Mouse (Mus musculus) MEL (cell line): ENCODE data around the gene Ppp1r10. TPM values are rescaled to one million over a fixed set of nuclear protein-coding genes. Genes with fewer than 3 reads are reported as not detected.

Experiments used
- DNase-seq: peaks from one replicate; pipeline ENCODE4 v3.0.0; 2011; ENCODE audit warnings: low read depth, low spot score
- H3K27ac ChIP-seq: 2 replicates; pipeline ENCODE4 v1.5.1; 2012; ENCODE audit warnings: low read depth, mild to moderate bottlenecking, control low read depth, low read length, moderate library complexity; ENCODE audit not compliant: control insufficient read depth
- H3K27me3 ChIP-seq, 2 experiments: fragments of 150-350 bp in 1 of 2; sonication (generic) in 1 of 2; 2 replicates each; pipeline ENCODE4 v1.6.1; 2012; ENCODE audit warnings: low read length in 2 of 2, mild to moderate bottlenecking in 2 of 2, improper control_type of control experiment in 1 of 2, moderate library complexity in 1 of 2; ENCODE audit not compliant: insufficient read depth in 2 of 2, control insufficient read depth in 1 of 2
- H3K36me3 ChIP-seq, 2 experiments: 2 replicates each; pipeline ENCODE4 v1.6.1; 2012 to 2014; ENCODE audit warnings: low read length in 2 of 2, improper control_type of control experiment in 1 of 2, inconsistent platforms in 1 of 2, mild to moderate bottlenecking in 1 of 2; ENCODE audit not compliant: insufficient read depth in 2 of 2, control insufficient read depth in 1 of 2
- H3K4me1 ChIP-seq, 2 experiments: fragments of 150-350 bp in 1 of 2; sonication (generic) in 1 of 2; 2 replicates each; pipeline ENCODE4 v1.6.1; 2012; ENCODE audit warnings: low read length in 2 of 2, improper control_type of control experiment in 1 of 2, mild to moderate bottlenecking in 1 of 2; ENCODE audit not compliant: insufficient read depth in 2 of 2, control insufficient read depth in 1 of 2
- H3K4me3 ChIP-seq, 2 experiments: fragments of 150-350 bp in 1 of 2; sonication (generic) in 1 of 2; 2 replicates each; pipeline ENCODE4 v1.5.1; 2012; ENCODE audit warnings: low read depth in 2 of 2, low read length in 2 of 2, mild to moderate bottlenecking in 2 of 2, moderate library complexity in 2 of 2, control low read depth in 1 of 2, improper control_type of control experiment in 1 of 2; ENCODE audit not compliant: control insufficient read depth in 1 of 2, insufficient read depth in 1 of 2
- H3K79me2 ChIP-seq: 2 replicates; pipeline ENCODE4 v1.6.1; 2012; ENCODE audit warnings: mild to moderate bottlenecking, low read length, moderate library complexity; ENCODE audit not compliant: control insufficient read depth, poor library complexity, insufficient read depth
- H3K9ac ChIP-seq: 2 replicates; pipeline ENCODE4 v1.6.1; 2012; ENCODE audit warnings: low read depth, mild to moderate bottlenecking, control low read depth, low read length, moderate library complexity; ENCODE audit not compliant: control insufficient read depth, poor library complexity, severe bottlenecking
- H3K9me3 ChIP-seq: fragments of 150-350 bp; sonication (generic); replicated peaks from 2 replicates; pipeline ENCODE4 v1.6.1; 2012; ENCODE audit warnings: mild to moderate bottlenecking, low read length, improper control_type of control experiment, moderate library complexity; ENCODE audit not compliant: insufficient read depth
- CTCF ChIP-seq, 3 experiments: IDR thresholded peaks in 2 of 3; conservative IDR thresholded peaks in 1 of 3; 2 replicates each; pipeline ENCODE4 v1.5.1; 2011 to 2012; ENCODE audit warnings: low read length in 3 of 3, low read depth in 2 of 3, mild to moderate bottlenecking in 2 of 3, improper control_type of control experiment in 1 of 3, inconsistent platforms in 1 of 3, mixed read lengths in 1 of 3, moderate library complexity in 1 of 3; ENCODE audit not compliant: control insufficient read depth in 1 of 3, insufficient read depth in 1 of 3, poor library complexity in 1 of 3, severe bottlenecking in 1 of 3
- ELF1 ChIP-seq: IDR thresholded peaks from 2 replicates; pipeline ENCODE4 v1.6.1; 2014; ENCODE audit warnings: low read depth, mild to moderate bottlenecking, inconsistent platforms, low read length, improper control_type of control experiment, moderate library complexity
- EP300 ChIP-seq, 2 experiments: IDR thresholded peaks; 2 replicates each; pipeline ENCODE4 v1.6.1; 2011; ENCODE audit warnings: improper control_type of control experiment in 2 of 2, low read length in 2 of 2, low read depth in 1 of 2, mild to moderate bottlenecking in 1 of 2
- ETS1 ChIP-seq: IDR thresholded peaks from 2 replicates; pipeline ENCODE4 v1.6.1; 2012; ENCODE audit warnings: low read depth, mild to moderate bottlenecking, inconsistent platforms, low read length, improper control_type of control experiment, moderate library complexity
- GATA1 ChIP-seq: IDR thresholded peaks from 2 replicates; pipeline ENCODE4 v1.6.1; 2011; ENCODE audit warnings: low read depth, low read length, improper control_type of control experiment
- MAZ ChIP-seq: IDR thresholded peaks from 2 replicates; pipeline ENCODE4 v1.6.1; 2012; ENCODE audit warnings: low read depth, mild to moderate bottlenecking, inconsistent platforms, low read length, improper control_type of control experiment
- NELFE ChIP-seq: IDR thresholded peaks from 2 replicates; pipeline ENCODE4 v1.6.1; 2011; ENCODE audit warnings: low read depth, low read length, improper control_type of control experiment
- POLR2A ChIP-seq, 2 experiments: IDR thresholded peaks; 2 replicates each; pipeline ENCODE4 v1.6.1; 2011 to 2012; ENCODE audit warnings: low read length in 2 of 2, mild to moderate bottlenecking in 2 of 2, control low read depth in 1 of 2, improper control_type of control experiment in 1 of 2, low read depth in 1 of 2, moderate library complexity in 1 of 2; ENCODE audit not compliant: control insufficient read depth in 1 of 2, insufficient read depth in 1 of 2, poor library complexity in 1 of 2
- RAD21 ChIP-seq: IDR thresholded peaks from 2 replicates; pipeline ENCODE4 v1.6.1; 2011; ENCODE audit warnings: mild to moderate bottlenecking, low read depth, low read length, improper control_type of control experiment
- RCOR1 ChIP-seq: IDR thresholded peaks from 2 replicates; pipeline ENCODE4 v1.6.1; 2012; ENCODE audit warnings: low read depth, mild to moderate bottlenecking, inconsistent platforms, low read length, improper control_type of control experiment
- TBP ChIP-seq: IDR thresholded peaks from 2 replicates; pipeline ENCODE4 v1.8.0; 2011; ENCODE audit warnings: low read depth, low read length, improper control_type of control experiment
- USF2 ChIP-seq, 2 experiments: IDR thresholded peaks; 2 replicates each; pipeline ENCODE4 v1.6.1; 2011 to 2012; ENCODE audit warnings: improper control_type of control experiment in 2 of 2, low read length in 2 of 2, borderline replicate concordance in 1 of 2, inconsistent platforms in 1 of 2, low read depth in 1 of 2, mild to moderate bottlenecking in 1 of 2; ENCODE audit not compliant: insufficient read depth in 1 of 2
- ZNF384 ChIP-seq: IDR thresholded peaks from 2 replicates; pipeline ENCODE4 v1.6.1; 2012; ENCODE audit warnings: low read depth, mild to moderate bottlenecking, inconsistent platforms, low read length, improper control_type of control experiment
- polyA plus RNA-seq, 2 experiments: library from polyadenylated mRNA; stranded (reverse) in 1 of 2; unstranded in 1 of 2; fragments of >175 nt in 1 of 2; fragments of >200 nt in 1 of 2; gene quantifications; 2 replicates each; pipeline versions ENCODE4 v1.2.1 to v1.2.4; 2012; ENCODE audit warnings: low replicate concordance in 2 of 2, low read depth in 1 of 2; ENCODE audit not compliant: insufficient read length in 2 of 2, insufficient read depth in 1 of 2, missing spikeins in 1 of 2
- total RNA-seq: library from RNA; depleted of rRNA; stranded (reverse); fragments of 300-350 nt; gene quantifications from 2 replicates; pipeline ENCODE4 v1.2.3, GENCODE M21; 2012

Ppp1r10 gene
- total and polyA plus RNA-seq, 3 experiments = 25.3 to 61.4 TPM; not detected in 1

- TF ChIP-seq GATA1 (no peak), ELF1 (no peak), RCOR1 (peak; percentile 35; the same call in 1 of the 2 replicates), USF2 (IDR thresholded peaks at IDR 0.05; ENCODE audit: borderline replicate concordance in 1 of 2, insufficient read depth in 1 of 2, low read depth in 1 of 2, low read length in 2 of 2) (no peak), CTCF (IDR thresholded peaks at IDR 0.05 in 2 of 3, conservative IDR thresholded peaks at IDR 0.05 in 1 of 3; ENCODE audit: control insufficient read depth in 1 of 3, insufficient read depth in 1 of 3, low read depth in 2 of 3, low read length in 3 of 3, poor library complexity in 1 of 3, severe bottlenecking in 1 of 3) (peak in 2 of 3 experiments; percentile 45 to 49; a peak in 5 of 6 replicates), NELFE (no peak), ZNF384 (no peak), EP300 (IDR thresholded peaks at IDR 0.05; ENCODE audit: low read depth in 1 of 2, low read length in 2 of 2) (no peak), TBP (0 out of 2 replicates have a peak, but pooled peaks have one; percentile 20), RAD21 (no peak)
- TF ChIP-seq, all 39 proteins: peak for 5
Measured at GRCm38 (mm10) chr17:35866911-35867890, 49.0 kb upstream of the Ppp1r10 start (continued).

- Histone ChIP-seq H3K79me2 (peaks cover 18% of the 10 kb centered on the region), H3K4me3 (peak overlapping the region; percentile 70), H3K9ac (peak overlapping the region; percentile 74), H3K4me1 (peaks cover 2 to 10% of the 10 kb centered on the region in 2 experiments; a peak in 3 of 4 replicates), H3K27me3 (no peaks in the 10 kb centered on the region), H3K36me3 (peaks cover 0 to 5% of the 10 kb centered on the region in 2 experiments; a peak in 2 of 4 replicates), H3K9me3 (no peaks in the 10 kb centered on the region), H3K27ac (peak overlapping the region; percentile 72)
- TF ChIP-seq POLR2A (IDR thresholded peaks at IDR 0.05; ENCODE audit: control insufficient read depth in 1 of 2, insufficient read depth in 1 of 2, low read depth in 1 of 2, low read length in 2 of 2, poor library complexity in 1 of 2) (0 out of 4 replicates have a peak, but pooled peaks of 1 of the 2 experiments have one; percentile 22), ETS1 (peak; percentile 14; the same call in 1 of the 2 replicates), ELF1 (peak; percentile 60; the same call in 1 of the 2 replicates), CTCF (IDR thresholded peaks at IDR 0.05 in 2 of 3, conservative IDR thresholded peaks at IDR 0.05 in 1 of 3; ENCODE audit: control insufficient read depth in 1 of 3, insufficient read depth in 1 of 3, low read depth in 2 of 3, low read length in 3 of 3, poor library complexity in 1 of 3, severe bottlenecking in 1 of 3) (0 out of 6 replicates have a peak, but pooled peaks of 1 of the 3 experiments have one; percentile 3), MAZ (no peak)
- DNase-seq = peak; percentile 53
Measured at GRCm38 (mm10) chr17:35868165-35868820, 47.9 kb upstream of the Ppp1r10 start.
